Mouse (Mus musculus): ENCODE measurements around the gene Fbxo41. TPM values are rescaled to one million over a fixed set of nuclear protein-coding genes. Genes with fewer than 3 reads are reported as not detected.

Fbxo41 gene
- polyA plus RNA-seq, 1 experiment, result 0.04 TPM

- no peaks in the 10 kb centered on the region for H3K36me3 ChIP-seq (ENCODE audit: control insufficient read depth, insufficient read depth, low read length)
- H3K4me1 ChIP-seq (replicated peaks; ENCODE audit: control insufficient read depth, insufficient read depth, low read length), result no peaks in the 10 kb centered on the region
- H3K27me3 ChIP-seq (ENCODE audit: control insufficient read depth, insufficient read depth, low read length), result peaks cover 6% of the 10 kb centered on the region; the same call in 1 of the 2 replicates
- WGBS, result 66% methylated on average over 9 of the region's 9 CpGs
- no peak overlapping the region for H3K27ac ChIP-seq (ENCODE audit: control insufficient read depth, insufficient read depth, low read length)
- no peak overlapping the region for H3K4me3 ChIP-seq (ENCODE audit: control insufficient read depth, insufficient read depth, low read length)
- TF ChIP-seq POLR2A (IDR thresholded peaks at IDR 0.05; ENCODE audit: control insufficient read depth, extremely low read depth, insufficient read depth, low read length, poor library complexity) (no peak), CTCF (IDR thresholded peaks at IDR 0.05; ENCODE audit: borderline replicate concordance, control insufficient read depth, extremely low read depth, insufficient read depth, low read length, poor library complexity) (no peak)
- DNase-seq, result no peak
Measured at GRCm38 (mm10) chr6:85498147-85498546, 4.6 kb downstream of the Fbxo41 start.

GRCm38 (mm10) chr6:85496976-85497375, 5.8 kb downstream of the Fbxo41 start:
- no peak overlapping the region for H3K27ac ChIP-seq (ENCODE audit: control insufficient read depth, insufficient read depth, low read length)
- DNase-seq, result no peak
- no peak for TF ChIP-seq POLR2A (IDR thresholded peaks at IDR 0.05; ENCODE audit: control insufficient read depth, extremely low read depth, insufficient read depth, low read length, poor library complexity)
- TF ChIP-seq CTCF (IDR thresholded peaks at IDR 0.05; ENCODE audit: borderline replicate concordance, control insufficient read depth, extremely low read depth, insufficient read depth, low read length, poor library complexity), result no peak

DNA sequence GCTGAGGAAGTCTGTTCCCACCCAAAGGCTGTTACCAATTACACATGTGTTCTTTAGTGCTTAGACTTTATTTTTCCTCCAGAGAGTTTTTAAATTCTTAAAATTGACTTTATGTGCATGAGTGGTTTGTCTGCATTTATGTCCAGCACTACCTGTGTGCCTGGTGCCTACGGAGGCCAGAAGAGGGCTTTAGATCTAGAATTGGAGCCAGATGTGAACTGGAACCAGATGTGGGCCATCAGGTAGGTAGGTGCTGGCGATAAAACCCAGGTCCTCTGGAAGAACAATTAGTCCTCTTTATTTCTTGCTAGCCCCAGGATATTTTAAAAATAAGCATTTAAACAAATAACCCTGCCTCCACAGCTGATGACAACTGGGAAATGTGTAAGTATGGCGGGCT, 11.2 kb downstream of the Fbxo41 start:
- WGBS, result 90% methylated on average over 3 of the region's 3 CpGs
- no peaks in the 10 kb centered on the region for H3K4me1 ChIP-seq (replicated peaks; ENCODE audit: control insufficient read depth, insufficient read depth, low read length)

More at GRCm38 (mm10) chr6:85496976-85497375, 5.8 kb downstream of the Fbxo41 start:
- Histone ChIP-seq H3K4me3 (ENCODE audit: control insufficient read depth, insufficient read depth, low read length) (no peak overlapping the region), H3K36me3 (ENCODE audit: control insufficient read depth, insufficient read depth, low read length) (no peaks in the 10 kb centered on the region), H3K4me1 (replicated peaks; ENCODE audit: control insufficient read depth, insufficient read depth, low read length) (no peaks in the 10 kb centered on the region), H3K27me3 (ENCODE audit: control insufficient read depth, insufficient read depth, low read length) (peaks cover 3% of the 10 kb centered on the region; the same call in 1 of the 2 replicates)

GRCm38 (mm10) chr6:85490252-85490651, 12.5 kb downstream of the Fbxo41 start:
- TF ChIP-seq POLR2A (IDR thresholded peaks at IDR 0.05; ENCODE audit: control insufficient read depth, extremely low read depth, insufficient read depth, low read length, poor library complexity) (no peak), CTCF (IDR thresholded peaks at IDR 0.05; ENCODE audit: borderline replicate concordance, control insufficient read depth, extremely low read depth, insufficient read depth, low read length, poor library complexity) (no peak)
- Histone ChIP-seq H3K36me3 (ENCODE audit: control insufficient read depth, insufficient read depth, low read length) (no peaks in the 10 kb centered on the region), H3K27me3 (ENCODE audit: control insufficient read depth, insufficient read depth, low read length) (no peaks in the 10 kb centered on the region), H3K4me3 (ENCODE audit: control insufficient read depth, insufficient read depth, low read length) (no peak overlapping the region), H3K4me1 (replicated peaks; ENCODE audit: control insufficient read depth, insufficient read depth, low read length) (no peaks in the 10 kb centered on the region), H3K27ac (ENCODE audit: control insufficient read depth, insufficient read depth, low read length) (no peak overlapping the region)
- WGBS, result 71% methylated on average over 4 of the region's 4 CpGs
- DNase-seq, result no peak

More for the DNA sequence above, 11.2 kb downstream of the Fbxo41 start:
- H3K27ac ChIP-seq (ENCODE audit: control insufficient read depth, insufficient read depth, low read length), result no peak overlapping the region
- no peak overlapping the region for H3K4me3 ChIP-seq (ENCODE audit: control insufficient read depth, insufficient read depth, low read length)
- DNase-seq, result no peak
- TF ChIP-seq CTCF (IDR thresholded peaks at IDR 0.05; ENCODE audit: borderline replicate concordance, control insufficient read depth, extremely low read depth, insufficient read depth, low read length, poor library complexity) (no peak), POLR2A (IDR thresholded peaks at IDR 0.05; ENCODE audit: control insufficient read depth, extremely low read depth, insufficient read depth, low read length, poor library complexity) (no peak)
- no peaks in the 10 kb centered on the region for H3K36me3 ChIP-seq (ENCODE audit: control insufficient read depth, insufficient read depth, low read length)
- H3K27me3 ChIP-seq (ENCODE audit: control insufficient read depth, insufficient read depth, low read length), result no peaks in the 10 kb centered on the region

DNA sequence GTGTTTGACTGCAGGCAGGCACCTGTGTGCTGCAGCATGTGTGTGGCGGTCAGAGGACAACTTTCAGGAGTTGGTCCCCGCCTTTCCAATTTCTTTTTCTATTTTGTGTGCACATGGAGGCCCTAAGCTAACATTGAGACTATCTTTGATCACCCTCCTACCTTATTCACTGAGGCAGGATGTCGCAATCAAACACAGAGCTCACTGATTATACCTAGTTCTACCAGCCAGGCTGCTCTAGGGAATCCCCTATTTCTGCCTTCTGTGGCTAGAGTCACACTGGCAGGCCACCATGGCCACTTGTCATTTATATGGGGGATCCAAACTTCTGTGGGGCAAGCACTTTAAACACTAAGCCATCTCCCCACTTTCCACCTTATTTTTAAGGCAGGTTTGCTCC, 13.1 kb downstream of the Fbxo41 start:
- 86% methylated on average over 3 of the region's 3 CpGs for WGBS
- no peaks in the 10 kb centered on the region for H3K27me3 ChIP-seq (ENCODE audit: control insufficient read depth, insufficient read depth, low read length)
- no peak overlapping the region for H3K4me3 ChIP-seq (ENCODE audit: control insufficient read depth, insufficient read depth, low read length)
- no peak for DNase-seq
- H3K4me1 ChIP-seq (replicated peaks; ENCODE audit: control insufficient read depth, insufficient read depth, low read length), result no peaks in the 10 kb centered on the region
- H3K27ac ChIP-seq (ENCODE audit: control insufficient read depth, insufficient read depth, low read length), result no peak overlapping the region
- TF ChIP-seq POLR2A (IDR thresholded peaks at IDR 0.05; ENCODE audit: control insufficient read depth, extremely low read depth, insufficient read depth, low read length, poor library complexity) (no peak), CTCF (IDR thresholded peaks at IDR 0.05; ENCODE audit: borderline replicate concordance, control insufficient read depth, extremely low read depth, insufficient read depth, low read length, poor library complexity) (no peak)
- H3K36me3 ChIP-seq (ENCODE audit: control insufficient read depth, insufficient read depth, low read length), result no peaks in the 10 kb centered on the region

- Histone ChIP-seq H3K4me1 (replicated peaks; ENCODE audit: control insufficient read depth, insufficient read depth, low read length) (no peaks in the 10 kb centered on the region), H3K36me3 (ENCODE audit: control insufficient read depth, insufficient read depth, low read length) (no peaks in the 10 kb centered on the region), H3K27ac (ENCODE audit: control insufficient read depth, insufficient read depth, low read length) (no peak overlapping the region), H3K4me3 (ENCODE audit: control insufficient read depth, insufficient read depth, low read length) (no peak overlapping the region), H3K27me3 (ENCODE audit: control insufficient read depth, insufficient read depth, low read length) (peaks cover 6% of the 10 kb centered on the region; the same call in 1 of the 2 replicates)
- 88% methylated on average over 4 of the region's 4 CpGs for WGBS
- no peak for TF ChIP-seq POLR2A (IDR thresholded peaks at IDR 0.05; ENCODE audit: control insufficient read depth, extremely low read depth, insufficient read depth, low read length, poor library complexity)
- no peak for TF ChIP-seq CTCF (IDR thresholded peaks at IDR 0.05; ENCODE audit: borderline replicate concordance, control insufficient read depth, extremely low read depth, insufficient read depth, low read length, poor library complexity)
- DNase-seq, result no peak
Measured at GRCm38 (mm10) chr6:85488510-85488909, 14.3 kb downstream of the Fbxo41 start.

DNA sequence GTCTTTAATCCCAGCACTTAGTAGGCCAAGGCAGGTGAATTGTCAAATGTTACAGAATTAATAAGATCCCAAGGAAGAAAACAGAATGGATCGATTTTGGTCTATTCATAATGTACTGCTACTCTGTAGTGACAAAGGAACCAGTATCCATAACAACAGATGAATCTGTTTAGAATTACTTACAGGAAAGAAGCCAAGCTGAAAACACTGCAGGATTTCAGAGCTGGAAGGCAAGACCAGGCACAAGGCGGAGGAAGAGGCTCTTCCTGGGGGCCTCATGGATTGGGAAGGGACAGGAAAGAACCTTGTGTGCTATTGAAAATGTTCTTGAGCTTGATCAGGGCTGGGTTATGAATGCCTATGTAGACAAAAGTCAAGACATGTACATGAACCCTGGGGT, 17.1 kb downstream of the Fbxo41 start:
- Histone ChIP-seq H3K4me1 (replicated peaks; ENCODE audit: control insufficient read depth, insufficient read depth, low read length) (no peaks in the 10 kb centered on the region), H3K27me3 (ENCODE audit: control insufficient read depth, insufficient read depth, low read length) (peaks cover 9% of the 10 kb centered on the region; the same call in 1 of the 2 replicates)
- WGBS, result 85% methylated on average over 2 of the region's 2 CpGs

More for the DNA sequence above, 17.1 kb downstream of the Fbxo41 start:
- Histone ChIP-seq H3K4me3 (ENCODE audit: control insufficient read depth, insufficient read depth, low read length) (no peak overlapping the region), H3K36me3 (ENCODE audit: control insufficient read depth, insufficient read depth, low read length) (no peaks in the 10 kb centered on the region), H3K27ac (ENCODE audit: control insufficient read depth, insufficient read depth, low read length) (no peak overlapping the region)
- DNase-seq, result no peak
- TF ChIP-seq CTCF (IDR thresholded peaks at IDR 0.05; ENCODE audit: borderline replicate concordance, control insufficient read depth, extremely low read depth, insufficient read depth, low read length, poor library complexity) (no peak), POLR2A (IDR thresholded peaks at IDR 0.05; ENCODE audit: control insufficient read depth, extremely low read depth, insufficient read depth, low read length, poor library complexity) (no peak)

Data from thymus, adult 2 months (tissue).